Mouse (Mus musculus) hindbrain, embryonic 15.5 days (tissue): Measurements from ENCODE around the gene Caprin2. TPM values are rescaled to one million over a fixed set of nuclear protein-coding genes. Genes with fewer than 3 reads are reported as not detected.
"Not testable (repeated sequence)": the region's sequence is repeated elsewhere in the genome, so short reads cannot be mapped to it uniquely, and the experiment has no call there.

Source experiments
- ATAC-seq: fragments of 200-750 bp; cut with Nextera tagmentation; 2 replicates; pipeline ENCODE4 v1.8.0; 2017; ENCODE audit warnings: low read depth, moderate number of reproducible peaks, moderate TSS enrichment; ENCODE audit not compliant: low FRiP score
- H3K27ac ChIP-seq: fragments of 300-500 bp; sonication (generic); replicated peaks from 2 replicates; pipeline ENCODE4 v1.5.1; 2015; ENCODE audit warnings: mild to moderate bottlenecking, inconsistent platforms
- H3K27me3 ChIP-seq: fragments of 300-500 bp; sonication (generic); 2 replicates; pipeline ENCODE4 v1.6.1; 2015; ENCODE audit warnings: control low read depth, inconsistent platforms
- H3K36me3 ChIP-seq: fragments of 300-500 bp; sonication (generic); 2 replicates; pipeline ENCODE4 v1.6.1; 2015; ENCODE audit warnings: control low read depth, inconsistent platforms
- H3K4me1 ChIP-seq: fragments of 300-500 bp; sonication (generic); replicated peaks from 2 replicates; pipeline ENCODE4 v1.6.1; 2015; ENCODE audit warnings: control low read depth, inconsistent platforms
- H3K4me2 ChIP-seq: fragments of 300-500 bp; sonication (generic); 2 replicates; pipeline ENCODE4 v1.6.1; 2015; ENCODE audit warnings: moderate library complexity, mild to moderate bottlenecking, inconsistent platforms
- H3K4me3 ChIP-seq: fragments of 300-500 bp; sonication (generic); 2 replicates; pipeline ENCODE4 v1.5.1; 2015; ENCODE audit warnings: mild to moderate bottlenecking, inconsistent platforms
- H3K9ac ChIP-seq: fragments of 300-500 bp; sonication (generic); 2 replicates; pipeline ENCODE4 v1.6.1; 2015; ENCODE audit warnings: inconsistent platforms
- H3K9me3 ChIP-seq: fragments of 300-500 bp; sonication (generic); 2 replicates; pipeline ENCODE4 v1.6.1; 2016; ENCODE audit warnings: control low read depth, inconsistent platforms
- WGBS: fragments of 180-500 bp; shearing (Covaris S2); methylation state at CpG from one replicate; pipeline ENCODE4 v1.1.7; 2015; 5-methylcytosine and 5-hydroxymethylcytosine counted together
- polyA plus RNA-seq: library from polyadenylated mRNA; unstranded; fragments of >200 nt; fragmentation: Nextera tagmentation; extraction: Ambion mirVana; gene quantifications from 2 replicates; pipeline ENCODE4 v1.2.1, GENCODE M21; 2015

The Caprin2 gene
- polyA plus RNA-seq, 1 experiment from 2014 or later, result 10.5 TPM

DNA sequence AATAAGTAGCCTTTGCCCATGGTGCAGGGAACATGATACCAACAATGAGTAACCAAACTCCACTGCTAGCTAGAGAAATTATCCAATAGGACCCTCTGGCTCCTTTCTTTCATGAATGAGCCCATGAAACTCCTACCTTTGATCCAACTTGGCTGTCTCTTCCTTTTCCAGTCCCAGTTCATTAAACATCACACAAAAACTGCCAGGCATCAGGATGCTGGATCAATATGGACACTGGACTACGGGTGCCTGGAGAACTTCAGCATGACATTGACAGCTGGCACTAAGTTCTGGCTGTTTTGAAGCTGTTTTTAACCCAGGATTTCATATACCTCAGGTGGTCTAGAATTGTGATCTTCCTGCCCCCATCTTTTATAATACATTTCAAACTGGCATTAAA, 21.6 kb upstream of the Caprin2 start:
- ATAC-seq, result no peak
- Histone ChIP-seq H3K9me3 (no peaks in the 10 kb centered on the region), H3K4me3 (no peak overlapping the region), H3K9ac (no peak overlapping the region), H3K4me1 (no peaks in the 10 kb centered on the region), H3K27ac (no peak overlapping the region), H3K27me3 (no peaks in the 10 kb centered on the region), H3K36me3 (peaks cover 8% of the 10 kb centered on the region), H3K4me2 (no peak overlapping the region)
- WGBS, result 75% methylated on average over 1 of the region's 1 CpGs

DNA sequence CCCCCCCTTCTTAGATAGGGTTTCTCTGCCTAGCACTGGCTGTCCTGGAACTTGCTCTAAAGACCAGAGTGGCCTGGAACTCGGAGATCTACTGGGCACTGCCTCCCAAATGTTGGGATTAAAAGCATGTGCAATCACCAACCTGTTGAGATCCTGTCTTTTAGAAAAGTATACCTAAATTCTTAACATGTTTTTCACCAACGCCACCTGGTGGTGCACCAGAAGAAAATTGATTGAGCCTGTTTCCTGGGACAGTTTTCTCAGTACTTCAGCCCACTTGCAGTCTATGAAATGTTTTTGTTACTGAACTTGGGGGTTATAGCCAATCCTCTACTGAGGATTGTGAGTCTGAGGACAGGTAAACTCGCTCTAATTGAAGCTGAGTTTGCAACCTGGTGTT, 20.8 kb upstream of the Caprin2 start:
- peaks cover 8% of the 10 kb centered on the region for H3K36me3 ChIP-seq
- H3K9me3 ChIP-seq, result no peaks in the 10 kb centered on the region
- no peak overlapping the region for H3K4me3 ChIP-seq
- no peak overlapping the region for H3K27ac ChIP-seq
- no peaks in the 10 kb centered on the region for H3K27me3 ChIP-seq
- H3K4me2 ChIP-seq, result no peak overlapping the region
- 34% methylated on average over 3 of the region's 3 CpGs for WGBS
- no peak for ATAC-seq
- no peak overlapping the region for H3K9ac ChIP-seq
- H3K4me1 ChIP-seq, result no peaks in the 10 kb centered on the region

- H3K4me1 ChIP-seq, result no peaks in the 10 kb centered on the region
- no peak overlapping the region for H3K4me3 ChIP-seq
- peak; percentile 68; the same call in 1 of the 2 replicates for ATAC-seq
- H3K27ac ChIP-seq, result no peak overlapping the region
- WGBS, result 11% methylated on average over 2 of the region's 2 CpGs
- H3K27me3 ChIP-seq, result no peaks in the 10 kb centered on the region
- H3K9me3 ChIP-seq, result no peaks in the 10 kb centered on the region
- H3K9ac ChIP-seq, result no peak overlapping the region
- no peak overlapping the region for H3K4me2 ChIP-seq
- H3K36me3 ChIP-seq, result no peaks in the 10 kb centered on the region
These were observed 17.9 kb upstream of the Caprin2 start for GRCm38 (mm10) chr6:148913938-148914337.

- not testable (repeated sequence) for H3K4me3 ChIP-seq, H3K27ac ChIP-seq, H3K27me3 ChIP-seq, H3K4me2 ChIP-seq, H3K4me1 ChIP-seq, H3K9ac ChIP-seq, H3K9me3 ChIP-seq, ATAC-seq, H3K36me3 ChIP-seq
- 77% methylated on average over 8 of the region's 8 CpGs for WGBS
These were observed 15.9 kb upstream of the Caprin2 start for GRCm38 (mm10) chr6:148911906-148912305.

- H3K9ac ChIP-seq, result no peak overlapping the region
- 95% methylated on average over 9 of the region's 9 CpGs for WGBS
- ATAC-seq, result no peak
- no peaks in the 10 kb centered on the region for H3K36me3 ChIP-seq
- no peaks in the 10 kb centered on the region for H3K9me3 ChIP-seq
- no peak overlapping the region for H3K4me3 ChIP-seq
- no peaks in the 10 kb centered on the region for H3K27me3 ChIP-seq
- no peak overlapping the region for H3K4me2 ChIP-seq
- no peaks in the 10 kb centered on the region for H3K4me1 ChIP-seq
- H3K27ac ChIP-seq, result no peak overlapping the region
These were observed 10.9 kb upstream of the Caprin2 start for GRCm38 (mm10) chr6:148906958-148907357.

DNA sequence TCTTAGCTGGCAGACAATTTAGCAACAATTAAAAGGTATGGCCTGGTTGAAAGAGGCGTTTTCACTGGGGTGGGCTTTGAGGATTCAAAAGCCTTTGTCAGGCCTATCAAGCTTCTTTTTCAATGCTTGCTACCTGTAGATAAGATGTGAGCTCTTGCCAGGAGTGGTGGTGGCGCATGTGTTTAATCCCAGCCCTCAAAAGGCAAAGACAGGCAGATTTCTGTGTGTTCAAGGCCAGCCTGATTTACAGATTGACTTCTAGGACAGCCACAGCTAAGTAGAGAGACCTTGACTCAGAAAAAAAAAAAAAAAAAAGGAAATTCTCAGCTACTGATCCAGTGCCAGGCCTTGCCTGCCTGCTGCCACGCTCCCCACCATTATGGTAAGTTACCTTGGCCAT, 6.7 kb upstream of the Caprin2 start:
- H3K4me2 ChIP-seq, result no peak overlapping the region
- H3K4me3 ChIP-seq, result no peak overlapping the region
- no peaks in the 10 kb centered on the region for H3K4me1 ChIP-seq
- WGBS, result 75% methylated on average over 3 of the region's 3 CpGs
- H3K9me3 ChIP-seq, result no peaks in the 10 kb centered on the region
- H3K27me3 ChIP-seq, result no peaks in the 10 kb centered on the region
- H3K36me3 ChIP-seq, result no peaks in the 10 kb centered on the region
- no peak overlapping the region for H3K9ac ChIP-seq
- no peak for ATAC-seq
- no peak overlapping the region for H3K27ac ChIP-seq

- Histone ChIP-seq H3K4me3 (peak overlapping the region; percentile 72), H3K9ac (peak overlapping the region; percentile 66), H3K4me1 (peaks cover 13% of the 10 kb centered on the region), H3K27ac (peak overlapping the region; percentile 92), H3K9me3 (no peaks in the 10 kb centered on the region), H3K4me2 (peak overlapping the region; percentile 69), H3K27me3 (no peaks in the 10 kb centered on the region), H3K36me3 (no peaks in the 10 kb centered on the region)
- 59% methylated on average over 6 of the region's 6 CpGs for WGBS
- peak; percentile 39; the same call in 1 of the 2 replicates for ATAC-seq
These were observed 442 bp upstream of the Caprin2 start for GRCm38 (mm10) chr6:148896507-148896851.

DNA sequence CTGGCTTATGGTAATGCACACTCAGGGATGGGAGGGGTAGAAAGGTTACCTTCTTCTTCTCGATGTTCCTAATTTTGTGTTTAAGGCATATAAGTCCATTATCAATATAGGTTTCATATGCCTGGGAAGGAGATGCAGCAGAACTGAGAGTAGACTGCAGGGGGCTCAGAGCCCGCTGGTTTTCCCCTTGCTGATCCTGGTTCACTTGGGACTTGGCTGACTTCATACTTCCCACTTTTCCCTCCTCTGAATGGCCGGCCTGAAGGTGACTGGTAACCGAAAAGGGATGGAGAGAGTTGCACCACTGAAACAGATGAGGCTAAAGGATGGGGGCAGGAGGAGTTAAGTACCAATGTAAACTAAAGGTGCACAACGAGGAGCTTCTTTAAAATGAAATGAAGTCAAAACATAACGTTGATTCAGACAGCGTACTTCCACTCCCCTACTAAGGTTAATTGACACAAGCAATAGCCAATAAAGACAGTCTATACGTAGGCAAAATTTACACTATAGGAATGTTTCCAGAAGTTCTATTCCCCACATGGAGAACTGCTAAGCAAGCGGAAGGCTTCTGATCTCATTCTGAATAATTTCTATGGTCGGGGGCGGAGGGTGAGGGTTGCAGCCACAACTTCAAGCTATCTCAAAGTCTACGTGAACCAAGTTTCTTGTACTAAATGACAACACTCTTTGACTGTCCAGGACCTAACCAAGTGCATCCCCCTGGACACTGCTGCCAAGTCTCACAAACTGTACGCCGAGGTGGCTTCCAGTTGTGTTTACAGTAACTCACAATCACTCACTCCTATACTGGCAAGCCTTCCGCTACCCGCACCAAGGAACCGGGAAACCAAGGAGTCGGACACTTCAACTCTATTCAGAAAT, 907 bp downstream of the Caprin2 start:
- ATAC-seq, result no peak
- Histone ChIP-seq H3K27ac (peak overlapping the region; percentile 92), H3K9me3 (no peaks in the 10 kb centered on the region), H3K36me3 (no peaks in the 10 kb centered on the region), H3K4me3 (peak overlapping the region; percentile 72), H3K9ac (peak overlapping the region; percentile 66), H3K27me3 (no peaks in the 10 kb centered on the region), H3K4me2 (peak overlapping the region; percentile 69), H3K4me1 (peaks cover 13% of the 10 kb centered on the region)
- 18% methylated on average over 18 of the region's 18 CpGs for WGBS

DNA sequence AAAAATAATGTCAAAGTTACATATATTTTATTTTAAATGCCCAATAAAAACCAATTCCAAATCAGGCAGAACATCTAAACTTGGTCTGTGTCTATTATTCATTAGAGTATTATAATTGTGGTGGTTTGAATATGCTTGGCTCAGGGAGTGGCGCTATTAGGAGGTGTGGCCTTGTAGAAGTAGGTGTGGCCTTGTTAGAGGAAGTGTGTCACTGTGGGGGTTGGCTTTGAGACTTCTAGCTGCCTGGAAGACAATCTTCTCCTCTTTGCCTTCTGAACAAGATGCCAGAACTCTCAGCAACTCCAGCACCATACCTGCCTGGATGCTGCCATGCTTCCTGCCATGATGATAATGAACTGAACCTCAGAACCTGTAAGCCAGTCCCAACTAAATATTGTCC, 22.1 kb downstream of the Caprin2 start:
- no peak overlapping the region for H3K4me2 ChIP-seq
- ATAC-seq, result no peak

GRCm38 (mm10) chr6:148845629-148846028, 50.4 kb downstream of the Caprin2 start:
- ATAC-seq, result no peak
- Histone ChIP-seq H3K9ac (no peak overlapping the region), H3K4me3 (no peak overlapping the region), H3K36me3 (0 out of 2 replicates have a peak, but pooled peaks cover 3% of the 10 kb centered on the region), H3K9me3 (no peaks in the 10 kb centered on the region), H3K27ac (no peak overlapping the region), H3K27me3 (no peaks in the 10 kb centered on the region), H3K4me1 (no peaks in the 10 kb centered on the region), H3K4me2 (no peak overlapping the region)

More for the DNA sequence above, 22.1 kb downstream of the Caprin2 start:
- H3K4me1 ChIP-seq, result no peaks in the 10 kb centered on the region
- H3K27me3 ChIP-seq, result no peaks in the 10 kb centered on the region
- 91% methylated on average over 1 of the region's 1 CpGs for WGBS
- H3K36me3 ChIP-seq, result no peaks in the 10 kb centered on the region; the same call in 1 of the 2 replicates
- H3K9ac ChIP-seq, result no peak overlapping the region
- H3K27ac ChIP-seq, result no peak overlapping the region
- no peaks in the 10 kb centered on the region for H3K9me3 ChIP-seq
- no peak overlapping the region for H3K4me3 ChIP-seq

GRCm38 (mm10) chr6:148841760-148842159, 54.3 kb downstream of the Caprin2 start:
- no peak for ATAC-seq
- Histone ChIP-seq H3K4me1 (no peaks in the 10 kb centered on the region), H3K9me3 (no peaks in the 10 kb centered on the region), H3K27ac (no peak overlapping the region), H3K4me3 (no peak overlapping the region), H3K36me3 (no peaks in the 10 kb centered on the region), H3K4me2 (no peak overlapping the region), H3K9ac (no peak overlapping the region), H3K27me3 (no peaks in the 10 kb centered on the region)
- WGBS, result 100% methylated on average over 1 of the region's 1 CpGs

DNA sequence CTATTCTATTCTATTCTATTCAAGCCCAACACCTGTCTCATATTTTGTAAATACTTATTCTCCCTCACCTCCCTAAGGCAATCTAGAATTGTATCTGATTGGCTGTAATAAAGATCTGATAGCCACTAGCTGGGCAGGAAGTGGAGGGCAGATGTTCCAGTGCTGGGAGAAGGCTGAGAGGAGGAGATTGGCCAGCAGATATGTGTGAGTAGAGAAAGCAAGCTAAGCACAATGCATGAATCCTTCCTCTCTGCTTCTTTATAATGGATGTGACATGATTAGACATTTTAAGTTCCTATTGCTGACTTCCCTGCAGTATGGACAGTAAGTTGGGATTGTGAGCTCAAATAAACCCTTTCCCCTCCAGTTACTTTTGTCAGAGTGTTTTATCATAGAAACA, 57.6 kb downstream of the Caprin2 start:
- no peak overlapping the region for H3K4me3 ChIP-seq

More for the DNA sequence above, 57.6 kb downstream of the Caprin2 start:
- Histone ChIP-seq H3K36me3 (no peaks in the 10 kb centered on the region), H3K9me3 (no peaks in the 10 kb centered on the region), H3K9ac (no peak overlapping the region), H3K4me2 (no peak overlapping the region), H3K4me1 (no peaks in the 10 kb centered on the region), H3K27me3 (no peaks in the 10 kb centered on the region), H3K27ac (no peak overlapping the region)
- ATAC-seq, result no peak
